Mouse (Mus musculus) right cerebral cortex, adult 2 months (tissue): ENCODE measurements around the gene Rhox3g.
"Not testable (repeated sequence)": the region's sequence is repeated elsewhere in the genome, so short reads cannot be mapped to it uniquely, and the experiment has no call there.

ENCODE experiments used
- DNase-seq, 2 experiments: peaks; one replicate each; pipeline ENCODE4 v3.0.0; 2021 to 2022; ENCODE audit warnings: low spot score in 2 of 2

Gene Rhox3g

DNA sequence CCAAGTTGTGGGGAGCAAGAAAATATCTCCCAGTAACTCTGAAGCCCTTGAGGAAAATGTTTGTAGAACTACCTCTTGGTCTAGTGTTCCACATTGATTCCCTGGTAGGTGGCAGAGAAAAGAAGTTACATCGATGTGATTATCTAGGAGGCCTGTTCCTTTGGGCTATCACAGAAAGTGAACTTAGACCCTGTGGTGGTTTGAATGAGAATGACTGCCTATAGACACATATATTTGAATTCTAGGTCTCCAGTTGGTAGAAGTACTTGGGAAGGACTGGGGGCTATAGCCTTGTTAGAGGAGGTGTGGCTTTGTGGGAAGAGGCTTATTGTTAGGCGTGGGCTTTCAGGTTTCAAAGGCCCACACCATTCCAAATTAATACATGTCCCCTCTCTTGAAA, at the start of gene Rhox3g:
Gene Rhox3g, minus strand, starts transcription at position 101 of the 400 bp plus-strand sequence.
- not testable (repeated sequence) for DNase-seq

DNA sequence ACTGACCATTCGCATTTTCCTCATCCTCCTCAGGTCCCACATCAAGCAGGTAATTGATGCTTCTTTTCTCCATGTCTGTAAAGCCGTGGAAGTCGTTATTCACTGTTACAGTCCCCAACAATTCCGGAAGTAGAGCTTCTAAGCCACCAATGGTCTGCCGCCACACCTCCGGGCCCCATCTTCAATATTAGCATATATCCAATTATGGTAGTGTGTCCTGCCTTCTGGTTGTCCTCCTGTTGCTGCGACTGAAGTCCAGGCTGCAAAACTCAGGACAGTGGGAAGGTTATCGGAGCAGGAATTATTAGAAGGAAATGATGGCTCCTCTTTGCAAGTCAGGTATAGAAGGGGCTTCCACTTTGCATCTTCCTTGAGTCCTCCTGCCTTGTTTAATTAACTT, 44.8 kb upstream of the Rhox3g start, which contains the start of gene Rhox2h:
Gene Rhox2h, minus strand, starts transcription at position 101 of the 400 bp plus-strand sequence.
- not testable (repeated sequence) for DNase-seq

DNA sequence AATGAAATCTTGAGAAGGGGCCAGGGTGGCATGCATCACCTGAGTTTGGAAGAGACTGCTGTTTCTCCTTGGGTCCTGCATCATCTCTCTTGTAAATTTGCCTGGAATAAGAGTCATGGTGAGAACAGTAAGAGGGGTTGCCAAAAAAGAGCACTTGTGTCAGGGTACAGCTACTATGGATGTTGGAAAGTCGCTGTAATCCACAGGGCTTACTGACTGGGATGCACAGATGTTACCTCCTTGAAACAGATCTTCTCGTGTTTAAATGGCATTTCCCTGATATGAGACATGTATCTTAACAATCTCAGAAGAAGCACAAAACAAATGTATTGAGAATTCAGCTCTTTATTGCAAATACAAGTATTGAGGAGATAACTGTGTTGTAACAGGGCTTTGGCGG, 40.3 kb upstream of the Rhox3g start, which contains the start of gene Rhox3h:
Gene Rhox3h, minus strand, starts transcription at position 101 of the 400 bp plus-strand sequence.
- not testable (repeated sequence) for DNase-seq

DNA sequence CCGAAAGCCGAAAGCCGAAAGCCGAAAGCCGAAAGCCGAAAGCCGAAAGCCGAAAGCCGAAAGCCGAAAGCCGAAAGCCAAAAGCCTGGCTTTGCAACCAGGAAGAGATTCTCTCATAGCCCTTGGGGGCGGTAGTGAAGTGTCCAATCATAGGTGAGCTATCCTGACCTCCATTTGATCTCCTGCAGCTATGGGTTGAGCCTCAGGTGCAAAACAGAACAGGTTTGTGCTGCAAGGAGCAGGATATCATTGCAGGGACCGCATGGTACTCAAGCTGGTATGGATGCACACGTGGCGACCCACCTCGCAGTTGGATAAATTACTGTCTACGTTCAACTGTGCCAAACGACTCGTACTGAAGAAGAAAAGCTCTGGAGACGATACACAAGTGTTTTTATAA, 22.8 kb upstream of the Rhox3g start, which contains the start of gene Rhox4g:
Gene Rhox4g, minus strand, starts transcription at position 101 of the 400 bp plus-strand sequence.
- not testable (repeated sequence) for DNase-seq

DNA sequence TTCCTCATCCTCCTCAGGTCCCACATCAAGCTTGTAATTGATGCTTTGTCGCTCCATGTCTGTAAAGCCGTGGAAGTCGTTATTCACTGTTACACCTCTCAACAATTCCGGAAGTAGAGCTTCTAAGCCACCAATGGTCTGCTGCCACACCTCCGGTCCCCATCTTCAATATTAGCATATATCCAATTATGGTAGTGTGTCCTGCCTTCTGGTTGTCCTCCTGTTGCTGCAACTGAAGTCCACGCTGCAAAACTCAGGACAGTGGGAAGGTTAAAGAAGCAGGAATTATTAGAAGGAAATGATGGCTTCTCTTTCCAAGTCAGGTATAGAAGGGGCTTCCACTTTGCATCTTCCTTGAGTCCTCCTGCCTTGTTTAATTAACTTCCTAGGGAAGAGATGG, 15.0 kb upstream of the Rhox3g start, which contains the start of gene Rhox2g:
Gene Rhox2g, minus strand, starts transcription at position 101 of the 400 bp plus-strand sequence.
- DNase-seq, result not testable (repeated sequence)

DNA sequence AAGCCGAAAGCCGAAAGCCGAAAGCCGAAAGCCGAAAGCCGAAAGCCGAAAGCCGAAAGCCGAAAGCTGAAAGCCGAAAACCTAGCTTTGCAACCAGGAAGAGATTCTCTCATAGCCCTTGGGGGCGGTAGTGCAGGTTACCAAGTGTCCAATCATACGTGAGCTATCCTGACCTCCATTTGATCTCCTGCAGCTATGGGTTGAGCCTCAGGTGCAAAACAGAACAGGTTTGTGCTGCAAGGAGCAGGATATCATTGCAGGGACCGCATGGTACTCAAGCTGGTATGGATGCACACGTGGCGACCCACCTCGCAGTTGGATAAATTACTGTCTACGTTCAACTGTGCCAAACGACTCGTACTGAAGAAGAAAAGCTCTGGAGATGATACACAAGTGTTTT, 20.8 kb downstream of the Rhox3g start, which contains the start of gene Rhox4f:
Gene Rhox4f, minus strand, starts transcription at position 101 of the 400 bp plus-strand sequence.
- DNase-seq, result not testable (repeated sequence)

DNA sequence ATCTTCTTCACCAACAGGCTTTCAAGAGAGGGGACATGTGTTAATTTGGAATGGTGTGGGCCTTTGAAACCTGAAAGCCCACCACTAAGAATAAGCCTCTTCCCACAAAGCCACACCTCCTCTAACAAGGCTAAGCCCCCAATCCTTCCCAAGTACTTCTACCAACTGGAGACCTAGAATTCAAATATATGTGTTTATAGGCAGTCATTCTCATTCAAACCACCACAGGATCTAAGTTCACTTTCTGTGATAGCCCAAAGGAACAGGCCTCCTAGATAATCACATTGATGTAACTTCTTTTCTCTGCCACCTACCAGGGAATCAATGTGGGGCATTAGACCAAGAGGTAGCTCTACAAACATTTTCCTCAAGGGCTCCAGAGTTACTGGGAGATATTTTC, 47.7 kb downstream of the Rhox3g start, which contains the start of gene Rhox3f:
Gene Rhox3f, plus strand, starts transcription at position 301 of the 400 bp plus-strand sequence.
- DNase-seq, result not testable (repeated sequence)
